Comparison of ENCODE assay signal across 8 mouse cellular contexts in the genomic region with DNA sequence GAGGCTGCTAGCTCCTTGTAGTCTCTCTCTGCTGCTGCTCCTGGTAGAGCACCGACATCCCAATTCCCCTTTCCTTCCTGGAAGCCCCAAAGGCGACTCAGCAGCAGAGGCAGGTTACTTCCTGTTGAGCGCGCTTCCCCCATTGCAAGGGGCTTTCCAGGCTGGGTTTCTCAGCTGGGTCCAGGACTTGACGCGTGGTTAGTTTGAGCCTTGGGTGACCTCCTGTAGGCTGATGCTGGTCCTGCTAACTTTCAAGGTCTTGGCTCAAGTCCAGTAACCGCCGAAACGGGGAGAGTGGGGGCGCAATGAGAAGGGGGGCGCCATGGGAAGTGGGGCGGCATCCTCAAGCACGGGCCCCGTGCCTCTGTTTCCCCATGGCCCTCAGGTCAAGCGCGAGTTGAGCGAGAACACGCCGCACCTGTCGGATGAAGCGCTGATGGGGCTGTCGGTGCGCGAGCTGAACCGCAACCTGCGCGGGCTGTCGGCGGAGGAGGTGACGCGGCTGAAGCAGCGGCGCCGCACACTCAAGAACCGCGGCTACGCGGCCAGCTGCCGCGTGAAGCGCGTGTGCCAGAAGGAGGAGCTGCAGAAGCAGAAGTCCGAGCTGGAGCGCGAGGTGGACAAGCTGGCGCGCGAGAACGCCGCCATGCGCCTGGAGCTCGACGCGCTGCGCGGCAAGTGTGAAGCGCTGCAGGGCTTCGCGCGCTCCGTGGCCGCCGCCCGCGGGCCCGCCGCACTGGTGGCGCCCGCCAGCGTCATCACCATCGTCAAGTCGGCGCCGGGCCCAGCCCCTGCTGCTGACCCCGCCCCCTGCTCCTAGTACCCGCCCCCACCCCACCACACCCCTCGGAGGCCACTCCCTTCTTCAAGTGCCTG. TPM values are rescaled to one million over a fixed set of nuclear protein-coding genes. Genes with fewer than 3 reads are reported as not detected.
DNase-seq lines count a peak whose midpoint lies in the region; ATAC-seq and TF ChIP-seq lines count a peak whose summit lies in the region.

No protein-coding gene starts in this region.

- H3K9ac ChIP-seq in ES-E14 (ENCODE audit: insufficient read depth, low read depth, low read length, poor library complexity, severe bottlenecking) = peak overlapping the region; percentile 81
- peak overlapping the region; percentile 51 for H3K9ac ChIP-seq in intestine, embryonic 14.5 days (ENCODE audit: low read length)
- peak overlapping the region; percentile 61 for H3K9ac ChIP-seq in limb, embryonic 14.5 days (ENCODE audit: low read depth, low read length, severe bottlenecking)
- H3K9ac ChIP-seq in midbrain, embryonic 12.5 days (replicated peaks) = peak overlapping the region; percentile 65

- peak; percentile 11; the same call in 1 of the 2 replicates for TF ChIP-seq CTCF in brain, embryonic 14.5 days (IDR thresholded peaks at IDR 0.05; ENCODE audit: borderline replicate concordance, extremely low read depth, insufficient read depth, insufficient read length)
- peak; percentile 22; the same call in 1 of the 2 replicates for TF ChIP-seq CTCF in gastrocnemius, adult 2 months (IDR thresholded peaks at IDR 0.05)

- TF ChIP-seq POLR2A in brain, embryonic 14.5 days (IDR thresholded peaks at IDR 0.05; ENCODE audit: borderline replicate concordance, extremely low read depth, insufficient read depth, insufficient read length, poor library complexity, severe bottlenecking) = 0 out of 2 replicates have a peak, but pooled peaks have one; percentile 37
- 0 out of 2 replicates have a peak, but pooled peaks have one; percentile 60 for TF ChIP-seq POLR2A in limb, embryonic 14.5 days (IDR thresholded peaks at IDR 0.05; ENCODE audit: borderline replicate concordance, extremely low read depth, insufficient read depth, insufficient read length)

- peak; percentile 69 for DNase-seq in ES-E14 (ENCODE audit: low read depth, low spot score)
- DNase-seq in brain, embryonic 14.5 days (ENCODE audit: low read depth) = peak; percentile 85
- peak; percentile 82 for DNase-seq in gastrocnemius, adult 2 months
- DNase-seq in intestine, embryonic 14.5 days (ENCODE audit: low spot score) = peak; percentile 88
- peak; percentile 88 for DNase-seq in limb, embryonic 14.5 days (ENCODE audit: low spot score)
- peak; percentile 47 to 51 for DNase-seq in right cerebral cortex, postnatal 36 days (ENCODE audit: low spot score in 2 of 2)
- DNase-seq in c-Kit-positive CD71-positive TER-119-positive erythroid progenitor cells, embryonic 14.5 days (ENCODE audit: low spot score) = no peak

- intact Hi-C loops in gastrocnemius, adult 2 months (cut with DNase I) = no loop called here

- WGBS in intestine, embryonic 14.5 days = under 1% methylated on average over 70 of the region's 77 CpGs
- WGBS in limb, embryonic 14.5 days = under 1% methylated on average over 55 of the region's 77 CpGs
- under 1% methylated on average over 73 of the region's 77 CpGs for WGBS in midbrain, embryonic 12.5 days

- in situ Hi-C loops in ES-E14 (cut with MboI; ENCODE audit: low sequenced_read_pairs in 2 of 2, unreplicated experiment in 2 of 2) = no loop called here

- peak; percentile 80 for ATAC-seq in intestine, embryonic 14.5 days (replicated peaks; ENCODE audit: low FRiP score, low TSS enrichment, low read depth)
- peak; percentile 91 for ATAC-seq in limb, embryonic 14.5 days (ENCODE audit: low FRiP score, low read depth)
- ATAC-seq in midbrain, embryonic 12.5 days (ENCODE audit: low FRiP score, low read depth) = peak; percentile 86

- no peaks in the 10 kb centered on the region for H3K27me3 ChIP-seq in intestine, embryonic 14.5 days (replicated peaks; ENCODE audit: control insufficient read depth, insufficient read depth, low read length)
- no peaks in the 10 kb centered on the region for H3K27me3 ChIP-seq in limb, embryonic 14.5 days (ENCODE audit: control insufficient read depth, insufficient read depth, low read length)
- peaks cover 31% of the 10 kb centered on the region for H3K27me3 ChIP-seq in midbrain, embryonic 12.5 days

- peaks cover 7 to 23% of the 10 kb centered on the region in 2 experiments; a peak in 3 of 4 replicates for H3K4me1 ChIP-seq in ES-E14 (ENCODE audit: control insufficient read depth in 2 of 2, insufficient read depth in 2 of 2, low read length in 2 of 2, poor library complexity in 1 of 2)
- H3K4me1 ChIP-seq in intestine, embryonic 14.5 days (replicated peaks; ENCODE audit: control insufficient read depth, insufficient read depth, low read length) = peaks cover 40% of the 10 kb centered on the region
- H3K4me1 ChIP-seq in limb, embryonic 14.5 days (ENCODE audit: control insufficient read depth, insufficient read depth, low read length) = peaks cover 27% of the 10 kb centered on the region
- H3K4me1 ChIP-seq in midbrain, embryonic 12.5 days = peaks cover 20% of the 10 kb centered on the region

- H3K27ac ChIP-seq in ES-E14 (ENCODE audit: insufficient read depth, low read depth, low read length, poor library complexity, severe bottlenecking) = peak overlapping the region; percentile 45; the same call in 1 of the 2 replicates
- H3K27ac ChIP-seq in gastrocnemius, adult 2 months = peak overlapping the region; percentile 71
- H3K27ac ChIP-seq in intestine, embryonic 14.5 days (ENCODE audit: low read depth) = peak overlapping the region; percentile 76
- peak overlapping the region; percentile 61 for H3K27ac ChIP-seq in limb, embryonic 14.5 days (replicated peaks; ENCODE audit: low read depth, low read length)
- H3K27ac ChIP-seq in midbrain, embryonic 12.5 days (replicated peaks) = no peak overlapping the region

- peak overlapping the region; percentile 99 for H3K4me2 ChIP-seq in intestine, embryonic 14.5 days (ENCODE audit: low read length)
- peak overlapping the region; percentile 99 for H3K4me2 ChIP-seq in limb, embryonic 14.5 days (replicated peaks; ENCODE audit: low read depth, low read length, severe bottlenecking)
- H3K4me2 ChIP-seq in midbrain, embryonic 12.5 days (replicated peaks) = peak overlapping the region; percentile 89

- H3K9me3 ChIP-seq in ES-E14 (ENCODE audit: control insufficient read depth, insufficient read depth, low read depth, low read length) = no peaks in the 10 kb centered on the region
- no peaks in the 10 kb centered on the region for H3K9me3 ChIP-seq in intestine, embryonic 14.5 days (ENCODE audit: control insufficient read depth, low read length)
- no peaks in the 10 kb centered on the region for H3K9me3 ChIP-seq in limb, embryonic 14.5 days (ENCODE audit: control insufficient read depth, low read length)
- H3K9me3 ChIP-seq in midbrain, embryonic 12.5 days = no peaks in the 10 kb centered on the region

- peak overlapping the region; percentile 64 to 88 for H3K4me3 ChIP-seq in ES-E14 (ENCODE audit: insufficient read depth in 1 of 2, low read depth in 1 of 2, low read length in 2 of 2, poor library complexity in 1 of 2, severe bottlenecking in 1 of 2)
- H3K4me3 ChIP-seq in gastrocnemius, adult 2 months = peak overlapping the region; percentile 68
- peak overlapping the region; percentile 49 for H3K4me3 ChIP-seq in intestine, embryonic 14.5 days (ENCODE audit: low read depth, low read length)
- H3K4me3 ChIP-seq in limb, embryonic 14.5 days (replicated peaks; ENCODE audit: low read length) = peak overlapping the region; percentile 50
- H3K4me3 ChIP-seq in midbrain, embryonic 12.5 days = peak overlapping the region; percentile 49

- peaks cover 11% of the 10 kb centered on the region for H3K36me3 ChIP-seq in ES-E14 (ENCODE audit: control insufficient read depth, insufficient read depth, low read length, poor library complexity, severe bottlenecking)
- H3K36me3 ChIP-seq in intestine, embryonic 14.5 days (ENCODE audit: control insufficient read depth, insufficient read depth, low read length) = peaks cover 15% of the 10 kb centered on the region
- peaks cover 18% of the 10 kb centered on the region for H3K36me3 ChIP-seq in limb, embryonic 14.5 days (ENCODE audit: control insufficient read depth, insufficient read depth, low read length)
- H3K36me3 ChIP-seq in midbrain, embryonic 12.5 days = peaks cover 15% of the 10 kb centered on the region

TF ChIP-seq in ES-E14, 5 proteins besides CTCF, POLR2A, EP300 and RAD21:
- TF ChIP-seq ZNF384 (IDR thresholded peaks at IDR 0.05; ENCODE audit: low read depth, low read length) (no peak), CHD2 (IDR thresholded peaks at IDR 0.05; ENCODE audit: low read depth, low read length) (no peak), HCFC1 (IDR thresholded peaks at IDR 0.05; ENCODE audit: borderline replicate concordance, insufficient read depth, low read length) (no peak), MAFK (IDR thresholded peaks at IDR 0.05; ENCODE audit: insufficient read depth, low read depth, low read length) (no peak), ZC3H11A (IDR thresholded peaks at IDR 0.05; ENCODE audit: borderline replicate concordance, low read depth, low read length) (no peak)

RNA-seq across cellular contexts. Expression of a gene that starts 10.9 kb away (rescaled TPM):
- 9.7 and 13.2 TPM in 2 replicates for total RNA-seq in ES-E14 (2012; rRNA removed)
- 1.8 and 2.6 TPM in 2 replicates for polyA plus RNA-seq in brain, embryonic 14.5 days (2012; rRNA removed)
- 1 to 10 TPM; 4.0 to 8.8 TPM for total RNA-seq in gastrocnemius, adult 2 months (2021)
- polyA plus RNA-seq in intestine, embryonic 14.5 days (2014; fragmentation: Nextera tagmentation; extraction: Ambion mirVana) = 6.4 and 8.9 TPM in 2 replicates
- polyA plus RNA-seq in limb, embryonic 14.5 days (2012; rRNA removed) = 5.0 and 5.5 TPM in 2 replicates
- polyA plus RNA-seq in limb, embryonic 14.5 days (2014; fragmentation: Nextera tagmentation; extraction: Ambion mirVana) = 3.0 and 3.6 TPM in 2 replicates
- polyA plus RNA-seq in midbrain, embryonic 12.5 days (2016; fragmentation: Nextera tagmentation; extraction: Ambion mirVana) = 0.97 and 1.2 TPM in 2 replicates

RNA-seq across cellular contexts. Expression of a gene that starts 29.1 kb away (rescaled TPM):
- total RNA-seq in ES-E14 (2012; rRNA removed) = 59.2 and 80.9 TPM in 2 replicates
- 98.9 and 153 TPM in 2 replicates for polyA plus RNA-seq in brain, embryonic 14.5 days (2012; rRNA removed)
- total RNA-seq in gastrocnemius, adult 2 months (2021) = 10 to 100 TPM; 19.4 to 20.1 TPM
- 17.0 and 20.7 TPM in 2 replicates for polyA plus RNA-seq in intestine, embryonic 14.5 days (2014; fragmentation: Nextera tagmentation; extraction: Ambion mirVana)
- polyA plus RNA-seq in limb, embryonic 14.5 days (2012; rRNA removed) = 21.8 and 27.2 TPM in 2 replicates
- polyA plus RNA-seq in limb, embryonic 14.5 days (2014; fragmentation: Nextera tagmentation; extraction: Ambion mirVana) = 12.7 and 14.7 TPM in 2 replicates
- polyA plus RNA-seq in midbrain, embryonic 12.5 days (2016; fragmentation: Nextera tagmentation; extraction: Ambion mirVana) = 35.4 and 37.1 TPM in 2 replicates

RNA-seq across cellular contexts. Expression of a gene that starts 46.1 kb away (rescaled TPM):
- 40.6 and 51.7 TPM in 2 replicates for total RNA-seq in ES-E14 (2012; rRNA removed)
- polyA plus RNA-seq in brain, embryonic 14.5 days (2012; rRNA removed) = 52.3 and 70.7 TPM in 2 replicates
- 10 to 100 TPM; 26.1 to 36.7 TPM for total RNA-seq in gastrocnemius, adult 2 months (2021)
- 53.0 and 56.6 TPM in 2 replicates for polyA plus RNA-seq in intestine, embryonic 14.5 days (2014; fragmentation: Nextera tagmentation; extraction: Ambion mirVana)
- polyA plus RNA-seq in limb, embryonic 14.5 days (2012; rRNA removed) = 121 and 163 TPM in 2 replicates
- 67.9 and 76.8 TPM in 2 replicates for polyA plus RNA-seq in limb, embryonic 14.5 days (2014; fragmentation: Nextera tagmentation; extraction: Ambion mirVana)
- polyA plus RNA-seq in midbrain, embryonic 12.5 days (2016; fragmentation: Nextera tagmentation; extraction: Ambion mirVana) = 47.1 and 47.9 TPM in 2 replicates
